Mouse (Mus musculus) testis, adult 2 months (tissue): Measurements from ENCODE around the gene Nfyc. TPM values are rescaled to one million over a fixed set of nuclear protein-coding genes. Genes with fewer than 3 reads are reported as not detected.

Source experiments
- H3K27ac ChIP-seq: fragments of 200-500 bp; 2 replicates; pipeline ENCODE4 v1.5.1; 2012; ENCODE audit warnings: low read depth, low read length; ENCODE audit not compliant: control insufficient read depth, insufficient read depth
- H3K27me3 ChIP-seq: fragments of 200-500 bp; 2 replicates; pipeline ENCODE4 v1.6.1; 2012; ENCODE audit warnings: mild to moderate bottlenecking, low read length, moderate library complexity; ENCODE audit not compliant: control insufficient read depth, insufficient read depth
- H3K36me3 ChIP-seq: fragments of 200-500 bp; 2 replicates; pipeline ENCODE4 v1.6.1; 2012; ENCODE audit warnings: mild to moderate bottlenecking, low read length; ENCODE audit not compliant: control insufficient read depth, insufficient read depth
- H3K4me1 ChIP-seq: fragments of 200-500 bp; 2 replicates; pipeline ENCODE4 v1.6.1; 2012; ENCODE audit warnings: low read length; ENCODE audit not compliant: control insufficient read depth, insufficient read depth
- H3K4me3 ChIP-seq: fragments of 200-500 bp; 2 replicates; pipeline ENCODE4 v1.5.1; 2012; ENCODE audit warnings: low read depth, mild to moderate bottlenecking, low read length, moderate library complexity, mixed read lengths; ENCODE audit not compliant: control insufficient read depth
- CTCF ChIP-seq: fragments of 200-500 bp; IDR thresholded peaks from 2 replicates; pipeline ENCODE4 v1.5.1; 2012; ENCODE audit warnings: low read depth, mild to moderate bottlenecking, inconsistent platforms, low read length, moderate library complexity; ENCODE audit not compliant: control insufficient read depth, insufficient read depth, insufficient replicate concordance
- POLR2A ChIP-seq: fragments of 200-500 bp; IDR thresholded peaks from 2 replicates; pipeline ENCODE4 v1.6.1; 2012; ENCODE audit warnings: low read depth, mild to moderate bottlenecking, inconsistent platforms, low read length, moderate library complexity; ENCODE audit not compliant: control insufficient read depth
- polyA plus RNA-seq: library from polyadenylated mRNA; depleted of rRNA; stranded (reverse); fragments of >200 nt; gene quantifications from 2 replicates; pipeline ENCODE4 v1.2.3, GENCODE M21; 2012

Nfyc gene
- polyA plus RNA-seq, 1 experiment, result 70.3 TPM

DNA sequence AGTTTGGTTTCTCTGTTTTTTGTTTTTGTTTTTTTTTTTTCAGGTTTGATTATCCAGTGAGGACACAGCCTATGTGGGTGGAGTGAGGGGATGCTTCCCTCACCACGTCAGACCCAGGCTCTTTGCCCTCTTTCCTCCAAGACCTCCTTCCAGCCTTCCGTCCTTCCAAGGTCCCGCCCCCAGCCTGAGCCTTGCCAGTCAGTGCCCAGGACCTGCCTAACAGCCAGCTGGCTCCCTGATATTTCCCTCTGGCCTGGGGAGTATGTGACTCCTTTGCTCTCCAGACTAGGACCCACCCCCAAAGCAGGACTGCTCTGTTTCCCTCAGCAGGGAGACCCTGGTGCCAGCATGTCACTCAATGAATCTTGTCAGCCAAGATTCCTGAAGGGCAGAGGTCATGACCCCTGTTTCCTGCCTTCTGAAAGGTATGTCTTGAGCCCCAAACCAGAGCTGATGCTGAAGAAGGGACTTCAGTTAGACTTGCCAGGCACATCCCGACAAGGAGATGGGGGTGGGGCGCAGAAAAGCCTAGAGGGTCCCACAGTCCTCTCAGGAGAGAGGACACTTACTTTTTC lies 105.8 kb downstream of the Nfyc start:
- TF ChIP-seq POLR2A, result no peak
- TF ChIP-seq CTCF, result no peak
- Histone ChIP-seq H3K4me3 (no peak overlapping the region), H3K36me3 (no peaks in the 10 kb centered on the region), H3K4me1 (peaks cover 2% of the 10 kb centered on the region), H3K27ac (no peak overlapping the region), H3K27me3 (no peaks in the 10 kb centered on the region)

DNA sequence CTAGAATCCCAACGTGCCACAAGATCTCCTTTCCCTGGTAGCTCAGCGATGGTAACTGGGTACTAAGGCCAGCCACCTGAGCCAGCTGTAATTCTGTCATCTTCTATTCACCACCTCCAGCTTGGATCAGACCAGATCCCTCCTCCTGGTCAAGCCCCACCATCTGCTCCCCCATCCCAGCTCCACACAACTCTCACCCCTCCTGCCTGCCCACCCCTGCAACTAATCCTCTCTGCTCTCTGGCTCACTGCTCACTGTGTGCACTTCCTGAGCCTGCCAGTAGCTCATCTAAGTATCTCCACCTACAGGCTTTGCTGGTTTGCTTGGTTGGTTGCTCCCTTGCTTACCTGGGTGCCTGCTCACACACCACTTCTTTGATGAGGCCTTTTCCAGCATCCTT lies 109.8 kb downstream of the Nfyc start:
- no peaks in the 10 kb centered on the region for H3K36me3 ChIP-seq
- no peak overlapping the region for H3K27ac ChIP-seq
- TF ChIP-seq CTCF (no peak), POLR2A (no peak)
- peaks cover 1% of the 10 kb centered on the region; the same call in 1 of the 2 replicates for H3K4me1 ChIP-seq
- no peaks in the 10 kb centered on the region for H3K27me3 ChIP-seq
- no peak overlapping the region for H3K4me3 ChIP-seq

DNA sequence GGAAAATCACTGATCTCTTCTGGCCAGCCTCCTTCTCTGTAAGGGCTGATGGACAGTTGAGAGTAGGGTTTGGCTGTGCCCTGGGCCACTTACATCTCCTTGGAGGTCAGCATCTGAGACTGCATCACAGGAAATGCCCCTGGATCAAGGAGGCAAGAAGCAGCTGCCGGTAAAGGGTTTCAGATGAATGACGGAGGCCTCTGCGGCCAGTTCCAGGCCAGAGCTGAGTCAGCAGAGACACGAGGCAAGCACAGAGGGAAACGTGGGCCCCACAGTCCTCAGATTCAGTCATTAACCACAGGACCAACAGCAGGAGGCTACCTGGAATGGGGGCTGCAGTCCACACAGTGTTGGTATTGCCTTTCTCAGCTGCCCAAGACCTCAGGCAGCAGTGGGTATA lies 112.2 kb downstream of the Nfyc start:
- TF ChIP-seq POLR2A, result no peak
- no peak for TF ChIP-seq CTCF
- H3K27me3 ChIP-seq, result no peaks in the 10 kb centered on the region
- H3K27ac ChIP-seq, result no peak overlapping the region

DNA sequence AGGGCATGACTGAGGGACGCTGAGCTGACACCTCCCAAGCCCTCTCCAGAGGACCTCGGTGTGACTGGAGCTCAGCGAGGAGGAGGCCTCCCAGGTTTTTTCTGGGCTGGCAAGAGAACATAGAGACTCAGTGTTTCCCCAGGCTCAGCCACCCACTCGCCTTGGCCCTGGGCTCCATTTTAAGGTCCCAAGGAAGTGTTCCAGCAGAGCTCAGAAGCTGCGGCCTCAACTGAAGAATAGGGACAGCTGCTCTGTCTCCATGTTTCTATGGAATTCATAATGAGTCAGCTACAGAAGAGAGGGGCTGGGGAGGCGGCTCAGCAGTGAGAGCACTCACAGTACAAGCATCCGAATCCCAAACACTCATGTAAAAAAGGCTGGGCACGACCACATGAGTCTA lies 113.8 kb downstream of the Nfyc start:
- H3K4me3 ChIP-seq, result no peak overlapping the region
- no peak overlapping the region for H3K27ac ChIP-seq
- no peaks in the 10 kb centered on the region for H3K27me3 ChIP-seq
- H3K4me1 ChIP-seq, result peaks cover 4% of the 10 kb centered on the region; the same call in 1 of the 2 replicates
- no peaks in the 10 kb centered on the region for H3K36me3 ChIP-seq
- no peak for TF ChIP-seq POLR2A
- no peak for TF ChIP-seq CTCF

More for the DNA sequence above, 112.2 kb downstream of the Nfyc start:
- peaks cover 4% of the 10 kb centered on the region; the same call in 1 of the 2 replicates for H3K4me1 ChIP-seq
- no peak overlapping the region for H3K4me3 ChIP-seq
- H3K36me3 ChIP-seq, result no peaks in the 10 kb centered on the region

DNA sequence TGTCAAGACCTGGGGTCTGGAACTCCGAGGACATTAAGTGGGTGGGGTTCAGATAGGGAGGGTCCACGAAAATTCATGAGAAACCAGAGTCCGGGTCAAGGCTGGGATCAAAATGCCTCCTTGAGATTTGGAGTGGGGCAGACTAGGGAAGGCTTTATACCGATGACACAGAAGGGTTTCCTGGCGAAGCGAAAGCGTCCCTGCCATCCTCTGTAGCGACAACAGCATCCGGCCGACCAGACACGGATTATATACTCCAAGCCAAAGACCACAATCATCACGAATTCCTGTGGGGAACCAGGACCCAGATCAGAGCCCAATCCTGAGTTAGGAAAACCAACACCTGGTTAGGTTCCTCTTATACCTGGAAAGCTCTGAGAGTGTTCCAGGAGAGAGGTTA lies 114.6 kb downstream of the Nfyc start:
- H3K4me1 ChIP-seq, result peaks cover 4% of the 10 kb centered on the region; the same call in 1 of the 2 replicates
- no peak overlapping the region for H3K27ac ChIP-seq
- TF ChIP-seq POLR2A, result no peak
- TF ChIP-seq CTCF, result no peak
- no peaks in the 10 kb centered on the region for H3K36me3 ChIP-seq
- no peak overlapping the region; the same call in 1 of the 2 replicates for H3K4me3 ChIP-seq
- no peaks in the 10 kb centered on the region for H3K27me3 ChIP-seq

DNA sequence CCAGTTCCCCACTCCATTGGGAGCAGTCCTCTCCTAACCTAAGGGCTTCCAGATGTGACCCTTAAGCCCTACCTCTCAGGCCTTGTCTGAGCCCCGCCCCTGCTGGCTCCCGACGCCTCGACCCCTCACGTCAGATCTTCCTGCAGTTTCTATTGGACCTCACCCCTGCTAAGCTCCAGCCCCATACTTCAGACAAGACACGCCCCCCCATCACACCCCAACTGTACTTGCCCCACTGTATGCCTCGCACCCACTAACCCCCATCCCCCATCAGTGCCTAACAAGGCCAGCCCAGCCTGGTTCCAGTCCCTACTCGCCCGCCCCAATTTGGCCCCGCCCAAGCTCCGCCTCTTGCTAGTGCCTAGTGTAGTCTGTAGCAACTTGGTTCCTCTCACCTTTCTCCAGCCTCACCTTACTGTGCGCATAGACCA lies 115.2 kb downstream of the Nfyc start:
- Histone ChIP-seq H3K36me3 (no peaks in the 10 kb centered on the region), H3K4me3 (peak overlapping the region; percentile 19), H3K4me1 (peaks cover 4% of the 10 kb centered on the region; the same call in 1 of the 2 replicates), H3K27me3 (no peaks in the 10 kb centered on the region), H3K27ac (no peak overlapping the region)
- TF ChIP-seq CTCF (no peak), POLR2A (no peak)

DNA sequence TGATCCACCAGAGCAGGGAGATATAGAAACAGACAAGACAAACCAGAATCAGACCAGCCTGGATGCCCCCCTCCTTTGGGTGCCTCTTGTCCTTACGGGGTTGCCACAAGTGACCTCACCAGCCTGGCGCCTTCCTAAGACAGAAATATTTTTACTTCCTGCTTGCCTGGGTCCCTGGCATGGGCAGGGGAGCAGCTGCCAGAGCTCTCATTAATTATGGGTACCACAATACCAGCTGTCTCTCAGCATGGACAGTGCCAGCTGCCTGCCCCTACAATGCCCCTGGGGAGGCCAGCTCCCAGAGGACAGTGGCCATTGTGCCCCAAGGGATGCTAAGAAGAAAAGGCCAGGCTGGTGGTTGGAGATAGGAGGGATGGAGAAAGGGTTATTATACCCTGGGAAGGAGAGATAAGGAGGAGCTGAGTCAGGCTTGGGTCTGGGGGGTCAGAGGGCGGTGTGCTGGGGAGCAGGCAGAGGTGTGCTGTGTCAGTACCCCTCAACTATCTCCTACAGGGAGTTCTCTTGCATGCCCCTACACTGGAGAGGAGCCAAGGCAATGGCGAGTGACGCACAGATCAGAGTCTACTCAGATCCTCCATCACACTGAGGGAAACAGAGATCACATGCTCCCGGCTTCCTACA lies 117.4 kb downstream of the Nfyc start:
- Histone ChIP-seq H3K27ac (no peak overlapping the region), H3K4me1 (peaks cover 4% of the 10 kb centered on the region; the same call in 1 of the 2 replicates), H3K27me3 (no peaks in the 10 kb centered on the region), H3K4me3 (no peak overlapping the region), H3K36me3 (no peaks in the 10 kb centered on the region)
- TF ChIP-seq CTCF (no peak), POLR2A (no peak)

DNA sequence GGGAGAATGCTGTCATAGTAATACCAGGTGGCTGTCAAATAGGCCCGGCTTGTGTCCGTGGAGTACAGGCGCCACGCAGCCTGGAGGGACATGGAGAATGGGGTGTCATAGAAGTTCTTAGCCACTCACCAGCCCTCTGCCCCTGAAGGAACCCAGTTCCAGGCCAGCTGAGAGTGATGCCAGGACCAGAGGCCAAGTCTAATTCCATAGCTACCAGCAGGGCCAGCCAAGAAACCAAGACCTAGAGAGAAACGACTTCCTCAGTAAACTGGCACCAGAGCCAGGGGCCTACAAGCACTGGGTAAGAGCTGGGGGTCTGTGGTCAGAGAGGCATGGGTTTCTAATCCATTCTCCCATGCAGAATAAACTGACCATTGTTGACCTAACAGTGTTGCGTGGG lies 118.4 kb downstream of the Nfyc start:
- no peak for TF ChIP-seq POLR2A
- TF ChIP-seq CTCF, result no peak
- H3K4me1 ChIP-seq, result peaks cover 4% of the 10 kb centered on the region; the same call in 1 of the 2 replicates
- no peak overlapping the region for H3K27ac ChIP-seq
- no peaks in the 10 kb centered on the region for H3K36me3 ChIP-seq
- no peak overlapping the region for H3K4me3 ChIP-seq
- H3K27me3 ChIP-seq, result no peaks in the 10 kb centered on the region
